Comparison of ENCODE assay signal across 20 mouse cellular contexts in genomic region chr17:52195804-52196203, GRCm38 (mm10).
A peak's percentile ranks its signal among the peaks of the same experiment; 100 is the strongest.
DNase-seq lines count a peak whose midpoint lies in the region; ATAC-seq and TF ChIP-seq lines count a peak whose summit lies in the region.
"Had no signal": no experiment of that assay in that cellular context is flagged by ENCODE, and none has a peak within 500 bp of the region (broad histone marks: within the 10 kb centered on the region; RNA-seq: fewer than 3 reads in every experiment).

No protein-coding gene starts in this region.

- no peaks in the 10 kb centered on the region for H3K27me3 ChIP-seq in hindbrain, postnatal 0 days (ENCODE audit: insufficient read depth, low read length)
- H3K27me3 ChIP-seq in hindbrain, embryonic 13.5 days, result no peaks in the 10 kb centered on the region
- H3K27me3 ChIP-seq: embryonic facial prominence, embryonic 12.5 days; forebrain, embryonic 12.5 days; heart, embryonic 13.5 days had no signal

- H3K9ac ChIP-seq in hindbrain, postnatal 0 days (replicated peaks; ENCODE audit: low read length), result no peak overlapping the region
- no peak overlapping the region for H3K9ac ChIP-seq in hindbrain, embryonic 13.5 days
- H3K9ac ChIP-seq: embryonic facial prominence, embryonic 12.5 days; forebrain, embryonic 12.5 days; heart, embryonic 13.5 days had no signal

- DNase-seq in hindbrain, postnatal 0 days (ENCODE audit: low spot score), result peak; percentile 48
- peak; percentile 50 for DNase-seq in cerebellum, adult 11 months
- DNase-seq in cerebellum, adult 8-10 months, result peak; percentile 45
- DNase-seq in cerebellum, postnatal 14 days, result peak; percentile 71 to 78
- DNase-seq in lung, postnatal 25 days (ENCODE audit: low spot score), result no peak
- DNase-seq in kidney, adult 18-20 months, result no peak
- no peak for DNase-seq in ovary, postnatal 36 days (ENCODE audit: low spot score)
- DNase-seq: adrenal gland, postnatal 10 days; B cell, adult 2 months; gastrocnemius, postnatal 14 days; heart, postnatal 36 days; kidney, adult 11 months had no signal

- no peak overlapping the region for H3K4me3 ChIP-seq in hindbrain, postnatal 0 days (ENCODE audit: low read length)
- H3K4me3 ChIP-seq in hindbrain, embryonic 13.5 days, result no peak overlapping the region
- H3K4me3 ChIP-seq: embryonic facial prominence, embryonic 12.5 days; forebrain, embryonic 12.5 days; heart, embryonic 13.5 days had no signal

- TF ChIP-seq CTCF in hindbrain, postnatal 0 days (IDR thresholded peaks at IDR 0.05; ENCODE audit: low read depth), result no peak

- H3K9me3 ChIP-seq in hindbrain, postnatal 0 days (ENCODE audit: low read length), result no peaks in the 10 kb centered on the region
- H3K9me3 ChIP-seq in hindbrain, embryonic 13.5 days, result no peaks in the 10 kb centered on the region
- H3K9me3 ChIP-seq: embryonic facial prominence, embryonic 12.5 days; forebrain, embryonic 12.5 days; heart, embryonic 13.5 days had no signal

- no peaks in the 10 kb centered on the region for H3K4me1 ChIP-seq in hindbrain, postnatal 0 days (ENCODE audit: insufficient read depth, low read length)
- H3K4me1 ChIP-seq in hindbrain, embryonic 13.5 days (replicated peaks), result no peaks in the 10 kb centered on the region
- H3K4me1 ChIP-seq: embryonic facial prominence, embryonic 12.5 days; forebrain, embryonic 12.5 days; heart, embryonic 13.5 days had no signal

- WGBS in hindbrain, postnatal 0 days, result 68% methylated on average over 5 of the region's 5 CpGs
- 88% methylated on average over 5 of the region's 5 CpGs for WGBS in hindbrain, embryonic 13.5 days

- no peaks in the 10 kb centered on the region for H3K36me3 ChIP-seq in hindbrain, postnatal 0 days (ENCODE audit: insufficient read depth, low read length)
- no peaks in the 10 kb centered on the region for H3K36me3 ChIP-seq in hindbrain, embryonic 13.5 days
- H3K36me3 ChIP-seq: embryonic facial prominence, embryonic 12.5 days; forebrain, embryonic 12.5 days; G1E; heart, embryonic 13.5 days had no signal

- peak; percentile 56; the same call in 1 of the 2 replicates for ATAC-seq in hindbrain, postnatal 0 days
- no peak for ATAC-seq in hindbrain, embryonic 13.5 days (ENCODE audit: low FRiP score)
- ATAC-seq: CD4-positive, CD25-positive, alpha-beta regulatory T cell, adult 4 months; forebrain, embryonic 16.5 days; hindbrain, embryonic 16.5 days had no signal

- H3K4me2 ChIP-seq in hindbrain, postnatal 0 days (ENCODE audit: low read depth, low read length), result no peak overlapping the region
- no peak overlapping the region for H3K4me2 ChIP-seq in hindbrain, embryonic 13.5 days
- H3K4me2 ChIP-seq: embryonic facial prominence, embryonic 12.5 days; forebrain, embryonic 12.5 days; heart, embryonic 13.5 days had no signal

- no peak overlapping the region for H3K27ac ChIP-seq in hindbrain, postnatal 0 days
- H3K27ac ChIP-seq in hindbrain, embryonic 13.5 days, result no peak overlapping the region
- H3K27ac ChIP-seq: embryonic facial prominence, embryonic 12.5 days; forebrain, embryonic 12.5 days; heart, embryonic 13.5 days had no signal

Comparison
In these comparisons a context has a peak if more than half of its experiments do, and no peak if none do; other contexts are left out.
1. DNase-seq: peak in hindbrain, postnatal 0 days (single experiment), cerebellum, adult 11 months (single experiment), cerebellum, adult 8-10 months (single experiment) and cerebellum, postnatal 14 days (2 of 2); none in lung, postnatal 25 days (single experiment), kidney, adult 18-20 months (single experiment) and ovary, postnatal 36 days (single experiment).